Mouse (Mus musculus) intestine, postnatal 0 days (tissue): ENCODE results near the gene Cdc7. TPM values are rescaled to one million over a fixed set of nuclear protein-coding genes. Genes with fewer than 3 reads are reported as not detected.

Source experiments
- ATAC-seq: fragments of 200-750 bp; cut with Nextera tagmentation; 2 replicates; pipeline ENCODE4 v1.8.0; 2017; ENCODE audit warnings: mild to moderate bottlenecking, moderate TSS enrichment, moderate library complexity
- H3K27ac ChIP-seq: fragments of 300-500 bp; sonication (generic); 2 replicates; pipeline ENCODE4 v1.5.1; 2014; ENCODE audit warnings: mild to moderate bottlenecking, low read depth, low read length, moderate library complexity
- H3K27me3 ChIP-seq: fragments of 300-500 bp; sonication (generic); replicated peaks from 2 replicates; pipeline ENCODE4 v1.6.1; 2014; ENCODE audit warnings: low read length, mixed read lengths; ENCODE audit not compliant: control insufficient read depth, insufficient read depth
- H3K36me3 ChIP-seq: fragments of 300-500 bp; sonication (generic); 2 replicates; pipeline ENCODE4 v1.6.1; 2014; ENCODE audit warnings: mild to moderate bottlenecking, moderate library complexity; ENCODE audit not compliant: control insufficient read depth, insufficient read depth
- H3K4me1 ChIP-seq: fragments of 300-500 bp; sonication (generic); replicated peaks from 2 replicates; pipeline ENCODE4 v1.6.1; 2014; ENCODE audit warnings: antibody characterized with exemption, low read length, mixed read lengths; ENCODE audit not compliant: control insufficient read depth, insufficient read depth
- H3K4me2 ChIP-seq: fragments of 300-500 bp; sonication (generic); replicated peaks from 2 replicates; pipeline ENCODE4 v1.6.1; 2014; ENCODE audit warnings: low read depth, mild to moderate bottlenecking, moderate library complexity
- H3K4me3 ChIP-seq: fragments of 300-500 bp; sonication (generic); 2 replicates; pipeline ENCODE4 v1.5.1; 2014; ENCODE audit warnings: low read depth, low read length
- H3K9ac ChIP-seq: fragments of 300-500 bp; sonication (generic); 2 replicates; pipeline ENCODE4 v1.6.1; 2014; ENCODE audit warnings: mild to moderate bottlenecking, low read depth, low read length
- H3K9me3 ChIP-seq: fragments of 300-500 bp; sonication (generic); 2 replicates; pipeline ENCODE4 v1.6.1; 2016; ENCODE audit warnings: mixed run types; ENCODE audit not compliant: control insufficient read depth
- CTCF ChIP-seq: sonication (generic); IDR thresholded peaks from 2 replicates; pipeline ENCODE4 v1.5.1; 2016; ENCODE audit warnings: low read depth, mild to moderate bottlenecking, control low read depth, antibody characterized with exemption, moderate library complexity
- WGBS: fragments of 180-500 bp; shearing (Covaris S2); extraction: QIAGEN DNeasy Blood & Tissue Kit; methylation state at CpG from one replicate; pipeline ENCODE4 v1.1.7; 2014; 5-methylcytosine and 5-hydroxymethylcytosine counted together
- polyA plus RNA-seq: library from polyadenylated mRNA; unstranded; fragments of >200 nt; fragmentation: Nextera tagmentation; extraction: Ambion mirVana; gene quantifications from 2 replicates; pipeline ENCODE4 v1.2.1, GENCODE M21; 2015

Cdc7 gene
- polyA plus RNA-seq, 1 experiment from 2014 or later = 5.5 TPM

GRCm38 (mm10) chr5:107001396-107002090 is 37.4 kb downstream of the Cdc7 start:
- Histone ChIP-seq H3K36me3 (no peaks in the 10 kb centered on the region), H3K9me3 (no peaks in the 10 kb centered on the region), H3K4me1 (no peaks in the 10 kb centered on the region), H3K4me2 (no peak overlapping the region), H3K4me3 (no peak overlapping the region), H3K9ac (no peak overlapping the region), H3K27ac (no peak overlapping the region), H3K27me3 (no peaks in the 10 kb centered on the region)
- ATAC-seq = no peak
- no peak for TF ChIP-seq CTCF
- WGBS = 66% methylated on average over 11 of the region's 11 CpGs

GRCm38 (mm10) chr5:107002091-107002416 is 37.9 kb downstream of the Cdc7 start:
- Histone ChIP-seq H3K4me2 (no peak overlapping the region), H3K4me1 (no peaks in the 10 kb centered on the region), H3K9ac (no peak overlapping the region), H3K27me3 (no peaks in the 10 kb centered on the region), H3K4me3 (no peak overlapping the region), H3K36me3 (no peaks in the 10 kb centered on the region), H3K9me3 (no peaks in the 10 kb centered on the region), H3K27ac (no peak overlapping the region)
- WGBS = 45% methylated on average over 5 of the region's 5 CpGs
- TF ChIP-seq CTCF = no peak
- ATAC-seq = no peak

- Histone ChIP-seq H3K27me3 (no peaks in the 10 kb centered on the region), H3K4me1 (0 out of 2 replicates have a peak, but pooled peaks cover 3% of the 10 kb centered on the region), H3K9me3 (no peaks in the 10 kb centered on the region), H3K4me2 (no peak overlapping the region), H3K9ac (no peak overlapping the region), H3K4me3 (no peak overlapping the region), H3K27ac (no peak overlapping the region), H3K36me3 (no peaks in the 10 kb centered on the region)
- no peak for TF ChIP-seq CTCF
- ATAC-seq = no peak
- 100% methylated on average over 3 of the region's 3 CpGs for WGBS
These were observed 45.6 kb downstream of the Cdc7 start for GRCm38 (mm10) chr5:107009721-107010120.

GRCm38 (mm10) chr5:107010300-107010699 is 46.2 kb downstream of the Cdc7 start:
- Histone ChIP-seq H3K4me1 (peaks cover 8% of the 10 kb centered on the region; the same call in 1 of the 2 replicates), H3K27me3 (no peaks in the 10 kb centered on the region), H3K27ac (no peak overlapping the region), H3K4me3 (no peak overlapping the region), H3K36me3 (no peaks in the 10 kb centered on the region), H3K9me3 (no peaks in the 10 kb centered on the region), H3K4me2 (no peak overlapping the region), H3K9ac (no peak overlapping the region)
- 64% methylated on average over 3 of the region's 3 CpGs for WGBS
- ATAC-seq = no peak
- TF ChIP-seq CTCF = no peak

- Histone ChIP-seq H3K9ac (no peak overlapping the region), H3K27ac (no peak overlapping the region), H3K27me3 (no peaks in the 10 kb centered on the region), H3K4me2 (no peak overlapping the region), H3K4me1 (peaks cover 13% of the 10 kb centered on the region; the same call in 1 of the 2 replicates), H3K36me3 (no peaks in the 10 kb centered on the region), H3K4me3 (no peak overlapping the region), H3K9me3 (no peaks in the 10 kb centered on the region)
- no peak for ATAC-seq
- 65% methylated on average over 7 of the region's 7 CpGs for WGBS
- no peak for TF ChIP-seq CTCF
These were observed 47.4 kb downstream of the Cdc7 start for GRCm38 (mm10) chr5:107011316-107012029.

GRCm38 (mm10) chr5:107012030-107012715 is 48.1 kb downstream of the Cdc7 start:
- Histone ChIP-seq H3K9me3 (no peaks in the 10 kb centered on the region), H3K4me1 (peaks cover 13% of the 10 kb centered on the region; the same call in 1 of the 2 replicates), H3K9ac (no peak overlapping the region), H3K36me3 (no peaks in the 10 kb centered on the region), H3K4me2 (no peak overlapping the region), H3K4me3 (no peak overlapping the region), H3K27me3 (no peaks in the 10 kb centered on the region), H3K27ac (no peak overlapping the region)
- no peak for ATAC-seq
- no peak for TF ChIP-seq CTCF
- WGBS = 30% methylated on average over 11 of the region's 11 CpGs
